Mouse (Mus musculus): ENCODE results near the gene Parp14. TPM values are rescaled to one million over a fixed set of nuclear protein-coding genes. Genes with fewer than 3 reads are reported as not detected.
"Not testable (repeated sequence)": the region's sequence is repeated elsewhere in the genome, so short reads cannot be mapped to it uniquely, and the experiment has no call there.

Gene Parp14
- polyA plus RNA-seq (2017; shearing (Covaris generic)): 10 to 100 TPM; 36.0 to 48.6 (median 36.6) TPM

DNA sequence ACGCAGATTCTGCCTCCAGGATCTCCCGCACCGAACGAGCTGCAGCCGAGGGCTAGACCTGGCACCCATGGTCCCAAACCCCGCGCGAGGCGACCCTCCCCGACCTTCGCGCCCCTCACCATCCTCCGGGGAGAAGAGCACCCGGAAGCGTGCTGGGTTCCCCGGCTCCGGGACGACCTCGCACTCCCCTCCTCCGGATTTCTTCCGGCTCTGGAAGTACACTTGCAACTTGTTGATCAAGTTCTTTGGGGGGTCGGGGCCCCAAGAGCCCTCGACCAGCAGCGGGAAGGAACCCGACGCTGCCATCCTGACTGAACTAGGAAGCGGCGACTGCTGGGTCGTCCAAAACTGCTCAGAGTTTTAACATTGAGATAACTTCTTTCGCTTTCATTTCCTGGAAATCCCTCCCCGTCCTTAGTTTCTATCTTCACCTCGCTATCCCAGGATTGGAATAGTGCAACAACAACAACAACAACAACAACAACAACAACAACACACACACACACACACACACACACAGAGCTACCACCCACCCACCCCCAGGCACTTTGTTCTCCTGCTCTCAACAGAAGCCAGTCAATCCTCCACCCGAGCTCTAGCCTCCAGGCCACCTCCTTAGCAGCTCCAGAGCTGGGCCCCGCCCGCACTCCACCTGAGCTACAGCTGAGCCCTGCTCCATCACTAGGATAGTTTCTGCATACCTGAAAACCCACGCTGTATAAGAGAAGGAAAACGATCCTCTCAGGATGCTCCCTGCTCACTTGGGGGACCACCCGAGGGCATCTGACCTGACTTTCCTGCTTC, at the start of gene Parp14:
Gene Parp14, minus strand, starts transcription at position 497 of the 804 bp plus-strand sequence.
- ATAC-seq: peak; percentile 56

DNA sequence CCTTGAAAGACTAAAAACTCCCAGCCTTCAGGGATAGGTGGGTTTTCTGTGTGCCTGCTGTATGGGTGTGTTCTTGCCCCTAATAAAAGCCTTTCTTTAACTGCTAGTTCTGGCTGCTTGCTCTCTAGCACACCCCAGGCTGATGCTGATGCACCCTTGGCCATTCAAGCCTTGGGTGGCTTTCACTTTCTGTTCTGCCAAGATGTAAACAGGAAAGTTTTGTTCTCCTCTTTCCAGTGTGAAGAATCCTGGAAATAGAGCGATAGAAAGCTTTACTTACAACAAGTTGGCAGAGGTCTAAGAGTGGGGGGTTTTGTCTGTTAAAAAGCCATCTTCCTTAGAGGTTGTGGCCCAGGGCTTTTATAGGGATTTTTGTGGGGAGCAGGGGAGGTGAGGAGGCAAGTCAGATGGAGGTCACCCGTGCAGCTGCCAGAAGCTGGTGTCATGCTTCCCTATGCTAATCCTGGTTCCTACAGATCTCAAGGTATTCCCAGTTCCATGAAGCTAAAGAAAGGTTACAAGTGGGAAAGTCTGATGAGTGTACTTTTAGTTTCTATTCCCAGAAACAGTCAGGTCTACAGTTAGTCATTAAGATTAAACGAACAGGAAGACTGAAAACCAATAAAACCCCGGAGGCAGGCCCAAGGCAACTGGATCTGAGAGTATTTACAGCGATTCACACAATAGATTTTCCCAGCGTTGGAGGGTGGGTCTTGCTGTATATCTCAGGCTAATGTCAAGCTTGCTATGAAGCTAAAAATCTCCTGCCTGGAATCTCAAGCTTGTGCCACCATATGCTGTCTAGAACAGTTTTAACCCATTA, 47.6 kb upstream of the Parp14 start:
- peak; percentile 88 for ATAC-seq

DNA sequence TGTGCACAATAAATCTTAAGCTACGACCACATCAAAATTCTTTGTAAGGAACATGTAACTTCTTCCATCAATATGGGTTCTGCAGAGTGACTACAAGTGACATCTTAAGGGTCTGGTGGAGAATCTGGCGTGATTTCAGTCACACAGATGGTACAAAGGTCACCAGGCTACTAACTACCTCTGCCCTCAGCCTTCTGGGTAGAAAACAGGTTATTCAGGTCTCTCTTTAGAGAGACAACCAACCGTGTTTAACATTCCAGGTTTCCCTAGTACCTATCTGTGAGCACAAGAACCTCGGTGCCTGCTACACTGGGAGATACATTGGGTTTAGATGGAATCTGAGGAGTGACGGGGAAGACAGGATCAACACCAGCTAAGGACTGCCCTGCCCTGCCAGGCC, 43.0 kb upstream of the Parp14 start:
- ATAC-seq: no peak

DNA sequence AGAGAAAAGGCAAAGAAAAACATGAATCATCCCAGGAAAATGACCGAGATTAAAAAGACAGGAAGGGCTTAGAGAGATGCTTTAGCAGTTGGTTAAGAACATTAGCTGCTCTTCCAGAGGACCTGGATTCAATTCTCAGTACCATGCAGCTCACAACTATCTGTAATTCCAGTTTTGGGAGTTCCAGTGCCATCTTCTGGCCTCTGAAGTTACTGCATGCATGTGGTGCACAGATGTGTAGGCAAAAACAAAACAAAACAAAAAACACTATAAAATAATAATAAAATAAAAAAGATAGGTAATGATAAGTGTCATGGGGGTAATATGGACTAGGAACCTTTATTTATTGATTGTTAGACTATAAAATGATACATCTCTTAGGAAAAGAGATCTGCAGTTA, 42.2 kb upstream of the Parp14 start:
- peak; percentile 36 for ATAC-seq

DNA sequence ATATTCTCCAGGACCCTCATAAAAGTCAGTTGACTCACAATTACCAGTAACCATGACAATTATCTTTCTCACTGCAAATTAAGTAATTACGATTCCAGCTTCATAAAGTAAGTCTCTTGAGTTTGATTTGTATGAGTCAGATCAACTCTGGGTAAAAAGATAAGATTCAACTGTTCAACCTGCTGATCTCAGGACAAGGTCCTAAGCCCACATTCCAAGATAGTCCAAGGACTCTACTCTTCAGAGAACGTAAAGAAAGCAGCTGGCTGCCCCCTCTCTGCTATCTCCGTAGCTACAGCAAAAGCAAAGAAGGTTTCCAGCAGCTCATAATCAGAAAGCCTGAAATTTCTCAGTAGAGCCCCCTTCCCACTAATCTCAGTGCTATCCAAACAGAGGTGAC, 40.1 kb upstream of the Parp14 start:
- no peak for ATAC-seq

DNA sequence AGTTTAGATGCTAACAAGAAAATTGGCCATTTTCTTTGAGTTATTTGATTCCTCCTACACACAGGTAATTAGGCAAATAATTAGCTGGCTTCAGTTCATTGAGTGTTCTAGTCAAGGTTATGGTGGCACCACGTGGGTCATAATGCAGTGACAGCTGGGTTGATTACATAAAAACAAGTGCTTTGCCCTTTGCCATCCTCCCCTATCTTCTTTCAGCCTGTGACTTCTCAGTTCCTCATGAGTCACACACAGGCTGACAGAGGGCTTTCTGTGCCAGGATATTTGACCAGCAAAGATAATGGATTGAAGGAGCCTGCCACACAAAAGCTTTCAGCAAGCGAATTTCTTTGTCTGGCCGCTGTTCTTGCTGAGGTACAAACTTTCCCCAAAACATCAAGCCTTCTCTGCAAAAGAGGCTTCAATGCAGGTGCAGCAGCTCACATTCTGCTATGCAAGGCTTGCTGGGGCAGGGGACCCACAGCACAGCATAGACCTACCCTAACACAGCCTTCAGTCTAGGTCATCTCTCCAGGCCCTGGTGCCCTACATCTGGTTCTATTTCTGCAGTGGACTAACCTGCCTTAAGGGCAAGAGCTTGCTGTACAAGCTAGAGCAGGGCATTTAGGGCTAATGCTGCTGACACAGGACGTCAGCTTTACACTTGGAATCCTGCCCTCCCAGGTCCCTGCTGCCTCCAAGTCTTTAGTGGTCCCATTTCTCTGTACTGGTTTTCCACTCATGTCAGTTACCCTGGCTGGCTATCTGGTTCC, 36.3 kb upstream of the Parp14 start:
- no peak for ATAC-seq

DNA sequence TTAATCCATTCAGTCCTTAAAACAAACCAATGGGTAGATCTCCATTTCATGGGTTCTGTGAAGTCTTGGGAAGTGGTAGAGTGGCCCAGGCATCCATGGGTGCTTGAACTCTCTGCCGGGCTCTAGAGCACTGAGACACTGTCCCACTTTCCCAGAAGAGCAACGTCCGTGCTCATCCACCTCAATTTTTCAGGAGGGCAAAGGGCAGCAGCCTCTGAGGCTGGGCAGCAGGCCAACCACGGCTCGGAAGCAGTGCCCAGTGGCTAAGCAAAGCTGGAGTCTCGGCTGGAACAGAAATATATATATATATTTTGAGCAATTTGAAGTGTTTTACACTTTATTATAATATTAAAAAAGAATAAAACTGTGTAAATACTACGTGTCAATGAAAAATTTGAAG, 35.5 kb upstream of the Parp14 start:
- no peak for ATAC-seq

DNA sequence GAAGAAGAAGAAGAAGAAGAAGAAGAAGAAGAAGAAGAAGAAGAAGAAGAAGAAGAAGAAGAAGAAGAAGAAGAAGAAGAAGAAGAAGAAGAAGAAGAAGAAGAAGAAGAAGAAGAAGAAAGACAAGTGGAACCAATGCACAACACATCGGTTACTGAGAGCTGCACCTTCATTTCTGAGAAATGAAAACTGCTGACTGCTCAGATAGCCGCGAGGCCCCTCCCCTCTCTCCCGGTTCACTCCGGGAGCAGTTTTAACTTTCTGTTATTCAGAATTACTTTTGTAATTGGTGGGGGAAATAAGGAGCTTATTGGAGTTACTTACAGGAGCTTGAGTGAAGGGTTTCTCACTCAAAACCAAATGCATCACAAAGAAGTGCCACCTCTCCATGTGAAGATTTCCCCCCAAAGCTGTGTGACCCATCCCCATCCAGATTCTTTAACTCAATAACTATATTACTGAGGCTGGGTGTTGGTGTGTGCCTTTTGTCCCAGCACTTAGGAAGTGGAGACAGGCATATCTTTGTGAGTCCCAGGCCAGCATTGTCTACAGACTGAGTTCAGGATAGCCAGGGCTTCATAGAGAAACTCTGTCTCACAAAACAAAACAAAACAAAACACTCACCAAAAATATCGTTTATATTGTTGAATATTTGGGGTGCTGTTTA, 34.6 kb upstream of the Parp14 start:
- ATAC-seq: no peak

DNA sequence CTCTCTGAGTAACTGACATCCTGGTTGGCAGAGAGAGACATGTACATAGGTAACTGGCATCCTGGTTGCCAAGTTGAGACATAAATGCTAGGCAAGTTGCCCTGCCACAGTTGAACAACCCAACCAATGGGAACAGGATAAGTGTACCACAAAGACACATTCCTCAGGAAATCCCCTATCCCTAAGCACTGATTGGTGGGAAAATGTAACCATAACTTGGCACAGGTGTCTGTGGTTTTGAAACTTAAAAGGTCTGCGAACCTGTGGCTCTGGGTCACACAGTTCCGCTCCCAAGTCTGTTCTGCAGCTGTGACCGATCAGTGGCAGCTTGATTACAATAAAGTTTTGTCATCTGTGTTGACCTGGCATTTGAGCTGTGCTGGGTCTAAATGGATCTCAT, 34.0 kb upstream of the Parp14 start:
- ATAC-seq: peak; percentile 82

DNA sequence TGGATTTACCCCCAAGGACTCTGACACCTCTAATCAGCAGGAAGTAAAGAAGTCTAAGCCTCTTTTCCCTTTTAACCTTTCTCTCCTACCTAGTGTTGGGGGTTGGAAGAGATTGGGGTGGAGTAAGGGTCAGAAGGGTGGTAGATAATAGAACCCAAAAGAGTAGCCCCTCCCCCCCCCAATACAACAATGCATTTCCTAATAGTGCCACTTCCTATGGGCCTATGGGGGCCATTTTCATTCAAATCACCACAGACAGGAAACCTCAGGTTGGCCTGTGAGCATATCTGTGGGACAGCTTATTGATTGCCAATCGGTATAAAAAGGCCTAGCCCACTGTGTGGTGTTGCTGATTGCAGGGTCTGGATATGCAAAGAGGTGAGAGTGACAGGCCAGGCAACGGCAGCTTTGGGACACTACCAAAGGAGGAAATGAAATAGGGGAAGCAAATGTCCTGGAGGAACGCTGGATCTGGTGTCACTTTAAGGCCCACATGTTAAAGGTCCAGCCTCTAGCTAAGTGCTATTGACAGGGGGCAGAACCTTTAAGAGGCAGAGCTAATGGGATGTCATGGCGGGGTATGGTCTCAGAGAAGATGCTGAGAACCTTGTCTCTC, 32.9 kb upstream of the Parp14 start:
- ATAC-seq: peak; percentile 26

DNA sequence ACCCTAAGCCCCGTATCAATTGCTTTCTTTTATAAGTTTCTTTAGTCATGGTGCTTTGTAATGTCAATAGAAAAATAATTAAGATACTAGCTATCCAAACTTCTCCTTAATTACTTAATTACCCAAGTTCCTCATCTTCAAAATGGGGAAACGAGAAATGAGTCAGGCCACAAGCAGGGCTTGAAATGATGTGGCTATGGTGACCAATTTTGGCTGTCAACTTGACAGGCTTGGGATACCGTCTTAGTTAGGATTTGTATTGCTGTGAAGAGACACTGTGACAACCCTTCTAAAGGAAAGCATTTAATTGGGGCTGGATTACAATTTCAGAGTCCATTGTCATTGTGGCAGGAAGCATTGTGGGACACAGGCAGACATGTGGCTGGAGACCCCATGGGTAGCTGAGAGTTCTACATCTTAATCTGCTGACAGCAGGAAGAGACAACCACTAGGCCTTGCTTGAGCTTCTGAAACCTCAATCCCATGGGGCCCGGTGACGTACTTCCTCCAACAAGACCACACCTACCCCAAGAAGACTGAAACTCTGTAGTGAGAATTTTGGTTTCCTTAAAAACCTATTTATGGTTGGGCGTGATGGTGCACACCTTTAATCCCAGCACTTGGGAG, 31.8 kb upstream of the Parp14 start:
- ATAC-seq: no peak

DNA sequence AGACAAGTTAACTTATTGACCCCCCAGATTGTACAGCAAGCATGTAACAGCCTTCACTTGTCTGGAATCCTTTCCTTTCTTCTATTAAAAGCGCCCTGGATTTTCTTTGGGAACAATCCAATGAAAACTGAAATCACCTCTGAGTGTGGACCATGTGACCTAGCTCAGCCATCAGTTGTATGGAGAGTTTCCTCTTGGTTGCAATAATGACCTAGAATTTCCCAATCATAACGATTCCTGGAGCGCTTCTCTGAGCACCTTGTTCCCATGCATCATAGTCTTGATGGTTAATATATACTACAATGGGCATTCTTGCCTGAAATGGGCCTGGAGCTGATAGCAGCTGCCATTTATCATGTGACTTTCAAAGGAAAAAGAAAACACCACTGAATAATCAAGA, 29.2 kb upstream of the Parp14 start:
- no peak for ATAC-seq

DNA sequence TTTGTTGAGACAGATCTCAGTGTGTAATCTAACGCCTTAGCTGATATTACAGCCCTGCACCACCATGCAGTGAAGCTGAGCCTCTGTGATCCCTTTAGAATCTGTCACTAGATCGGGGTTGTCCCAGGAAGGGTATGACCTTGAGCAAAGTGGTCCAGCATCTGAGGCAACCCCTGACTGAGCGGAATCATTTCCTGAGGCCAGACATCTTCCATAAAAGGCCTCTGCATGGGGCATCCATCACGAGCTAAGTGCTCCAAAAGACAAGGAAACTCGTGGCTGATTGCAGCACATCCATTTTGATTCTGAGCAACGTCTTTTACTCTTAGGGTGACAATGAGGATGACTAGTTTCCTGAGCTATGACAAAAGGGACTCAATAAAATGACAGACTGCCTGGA, 23.7 kb upstream of the Parp14 start:
- ATAC-seq: no peak

DNA sequence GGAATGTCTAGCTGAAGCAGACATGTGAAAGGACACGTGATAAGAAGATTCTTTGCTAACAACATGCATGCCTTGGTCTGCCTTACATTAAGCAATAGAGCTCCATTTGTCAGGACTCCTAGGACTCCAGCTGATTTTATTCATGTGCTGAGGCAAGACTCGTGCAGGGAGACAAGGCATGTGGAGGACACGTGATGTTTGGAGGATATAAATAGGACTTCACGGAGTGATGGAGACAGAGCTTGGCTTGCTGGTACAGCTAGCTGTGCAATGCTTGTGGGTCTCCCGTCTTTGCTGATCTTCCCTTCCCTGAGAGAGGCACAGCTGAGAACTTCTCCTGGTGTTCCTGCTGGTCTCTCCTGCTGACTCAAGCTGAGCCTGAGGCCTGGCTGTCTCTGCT, 20.3 kb upstream of the Parp14 start:
- not testable (repeated sequence) for ATAC-seq

DNA sequence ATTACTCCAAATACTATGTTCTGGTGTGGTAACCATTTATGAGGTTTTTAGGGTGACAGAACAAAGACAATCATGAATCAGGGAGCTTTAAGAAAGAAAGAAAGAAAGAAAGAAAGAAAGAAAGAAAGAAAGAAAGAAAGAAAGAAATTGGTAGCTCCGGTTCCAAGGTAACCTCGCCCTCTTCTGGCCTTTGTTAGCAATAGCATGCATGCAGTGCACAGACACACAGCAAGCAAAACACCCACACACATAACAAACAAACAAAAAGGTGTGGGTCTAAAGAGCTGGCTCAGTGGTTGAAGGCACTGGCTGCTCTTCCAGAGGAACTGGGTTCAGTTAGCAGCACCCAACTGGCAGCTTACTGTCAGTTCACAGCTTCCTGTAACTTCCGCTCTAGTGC, 19.3 kb upstream of the Parp14 start:
- ATAC-seq: no peak

DNA sequence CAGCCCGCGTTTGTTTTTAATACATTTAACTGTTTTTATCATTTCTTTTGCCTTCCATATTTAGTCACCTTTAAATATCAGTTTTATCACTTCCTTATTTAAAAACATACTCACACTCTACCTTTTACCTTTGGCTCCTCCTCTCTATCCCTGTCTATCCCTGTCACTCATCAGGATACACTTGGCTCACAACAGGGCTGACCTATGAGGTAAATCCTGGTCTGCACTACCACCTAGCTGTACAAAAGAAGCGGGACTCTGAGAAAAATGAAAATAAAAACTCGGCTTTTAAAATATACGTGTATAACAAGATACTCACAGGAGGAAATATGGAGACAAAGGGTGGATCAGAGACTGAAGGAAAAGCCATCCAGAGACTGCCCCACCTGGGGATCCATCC, 17.6 kb upstream of the Parp14 start:
- no peak for ATAC-seq

DNA sequence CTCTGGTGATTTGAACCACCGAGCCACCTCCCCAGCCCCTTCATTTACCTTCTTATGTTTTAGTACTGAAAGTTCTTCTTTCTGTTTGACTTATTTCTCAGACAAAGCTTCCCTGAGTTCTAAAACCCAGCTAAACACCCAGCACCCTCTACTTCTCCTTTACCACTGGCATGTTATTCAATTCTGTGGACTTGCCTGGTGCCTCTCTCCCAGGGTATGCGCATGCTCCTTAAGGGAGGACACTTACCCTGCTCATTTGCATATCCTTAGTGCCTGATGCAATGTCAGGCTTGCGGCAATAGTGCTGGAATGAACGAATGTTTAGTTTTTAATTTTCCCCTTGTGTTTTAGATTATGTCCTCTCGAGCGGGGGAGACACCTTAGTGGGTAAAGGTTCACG, 16.8 kb upstream of the Parp14 start:
- no peak for ATAC-seq

DNA sequence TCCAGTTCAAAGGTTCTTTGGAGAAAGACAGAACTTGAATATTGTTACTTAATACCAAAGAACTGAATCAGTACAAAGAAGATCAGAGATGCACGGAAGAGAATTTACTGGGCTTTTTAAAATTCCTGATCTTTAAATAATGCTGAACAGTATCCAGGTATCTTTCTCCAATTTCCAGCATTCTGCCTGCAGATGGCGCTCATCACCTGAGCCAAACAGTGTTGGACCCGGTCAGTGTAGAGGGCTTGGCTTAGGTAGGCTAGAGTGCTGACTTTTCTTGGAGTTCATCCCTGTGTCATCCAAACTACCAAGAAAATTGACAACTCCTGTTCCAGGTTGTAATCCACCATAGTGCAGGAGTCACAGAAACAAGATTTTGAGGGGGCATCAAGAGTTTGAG, 3.1 kb upstream of the Parp14 start:
- ATAC-seq: peak; percentile 24

DNA sequence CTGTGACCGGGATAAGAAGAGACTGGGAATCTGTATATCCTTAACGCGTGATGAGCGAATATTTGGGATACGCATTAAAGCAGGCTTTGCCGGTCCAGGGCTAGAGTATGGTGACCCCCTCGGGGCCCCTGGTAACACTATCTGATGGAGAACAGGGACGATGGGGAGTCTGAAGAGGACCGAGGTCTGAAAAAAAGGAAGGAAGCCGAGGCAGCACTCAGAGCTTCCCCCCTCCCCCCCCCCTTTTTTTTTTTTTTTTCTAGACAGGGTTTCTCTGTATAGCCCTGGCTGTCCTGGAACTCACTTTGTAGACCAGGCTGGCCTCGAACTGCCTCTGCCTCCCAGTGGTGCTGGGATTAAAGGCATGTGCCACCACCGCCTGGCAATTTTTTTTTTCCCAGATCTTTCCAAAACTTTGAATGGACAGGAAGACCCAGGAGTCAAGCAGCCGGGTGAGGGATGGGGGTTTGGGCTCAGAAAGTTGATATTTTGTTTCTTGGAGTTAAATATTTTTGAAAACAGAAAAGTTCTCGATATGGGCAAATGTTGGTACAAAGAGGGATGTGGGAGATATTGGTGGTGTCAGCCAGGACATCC, 1.2 kb upstream of the Parp14 start:
- no peak for ATAC-seq

DNA sequence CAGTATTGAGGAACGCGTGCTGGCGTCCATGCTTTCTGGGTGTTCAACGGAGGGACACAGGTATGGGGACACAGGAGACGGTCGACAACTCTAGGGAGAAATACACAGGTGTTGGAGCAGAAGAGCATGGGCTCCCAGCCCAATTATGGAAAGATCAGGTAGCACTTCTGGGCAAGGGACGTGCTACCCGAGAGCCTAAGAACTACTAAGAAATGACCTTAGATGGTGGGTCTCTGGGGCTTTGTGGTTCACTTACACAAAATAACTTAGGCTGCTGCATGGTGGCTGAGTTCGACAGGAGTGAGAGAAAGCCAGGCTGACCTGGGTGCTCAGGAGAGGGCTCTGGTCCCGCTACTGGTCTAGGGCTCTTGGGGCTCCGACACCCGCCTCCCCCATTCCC, 554 bp upstream of the Parp14 start:
- peak; percentile 1 for ATAC-seq

DNA sequence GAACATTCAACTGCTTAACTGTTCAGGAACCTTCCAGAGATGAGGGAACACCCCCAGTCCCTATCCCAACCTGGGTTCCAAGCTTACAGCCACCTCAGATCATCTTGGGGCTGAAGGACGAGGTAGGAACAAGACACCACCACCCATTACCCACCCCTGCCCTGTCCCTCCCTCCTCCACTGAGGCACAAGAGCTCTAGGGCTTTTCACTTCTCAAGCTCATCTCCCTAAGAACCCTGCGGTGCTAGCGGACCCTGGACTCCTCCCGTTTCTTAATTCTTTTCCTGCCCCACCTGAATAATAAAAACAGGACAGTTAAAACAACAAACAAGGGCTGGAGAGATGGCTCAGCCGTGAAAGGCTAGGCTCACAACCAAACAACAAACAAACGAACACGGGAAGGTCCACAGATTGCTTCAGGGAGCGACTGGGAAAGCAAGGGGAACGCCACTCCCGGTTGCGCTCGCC, 730 bp downstream of the Parp14 start:
- no peak for ATAC-seq
